Mouse (Mus musculus) ES-E14 (cell line): ENCODE data around the gene Nfkb1. TPM values are rescaled to one million over a fixed set of nuclear protein-coding genes. Genes with fewer than 3 reads are reported as not detected.

ENCODE experiments used
- DNase-seq: peaks from one replicate; pipeline ENCODE4 v3.0.0-alpha.2; 2013; ENCODE audit warnings: low read depth, low spot score
- H3K27ac ChIP-seq: 2 replicates; pipeline ENCODE4 v1.5.1; 2012; ENCODE audit warnings: low read depth, mild to moderate bottlenecking, low read length, moderate library complexity, mixed read lengths; ENCODE audit not compliant: poor library complexity, insufficient read depth, severe bottlenecking
- H3K36me3 ChIP-seq: 2 replicates; pipeline ENCODE4 v1.6.1; 2012; ENCODE audit warnings: mild to moderate bottlenecking, low read length, moderate library complexity, mixed read lengths; ENCODE audit not compliant: control insufficient read depth, poor library complexity, insufficient read depth, severe bottlenecking
- H3K4me1 ChIP-seq, 2 experiments: fragments of 150-350 bp in 1 of 2; sonication (generic) in 1 of 2; 2 replicates each; pipeline ENCODE4 v1.6.1; 2012; ENCODE audit warnings: low read length in 2 of 2, mild to moderate bottlenecking in 1 of 2, mixed read lengths in 1 of 2; ENCODE audit not compliant: control insufficient read depth in 2 of 2, insufficient read depth in 2 of 2, poor library complexity in 1 of 2
- H3K4me3 ChIP-seq, 2 experiments: fragments of 150-350 bp in 1 of 2; sonication (generic) in 1 of 2; 2 replicates each; pipeline ENCODE4 v1.5.1; 2012; ENCODE audit warnings: low read length in 2 of 2, low read depth in 1 of 2, mild to moderate bottlenecking in 1 of 2, mixed read lengths in 1 of 2; ENCODE audit not compliant: insufficient read depth in 1 of 2, poor library complexity in 1 of 2, severe bottlenecking in 1 of 2
- H3K9ac ChIP-seq: 2 replicates; pipeline ENCODE4 v1.6.1; 2012; ENCODE audit warnings: low read depth, mild to moderate bottlenecking, low read length, mixed read lengths; ENCODE audit not compliant: poor library complexity, insufficient read depth, severe bottlenecking
- H3K9me3 ChIP-seq: fragments of 150-350 bp; sonication (generic); 2 replicates; pipeline ENCODE4 v1.6.1; 2012; ENCODE audit warnings: low read depth, mild to moderate bottlenecking, low read length; ENCODE audit not compliant: control insufficient read depth, insufficient read depth
- CHD2 ChIP-seq: IDR thresholded peaks from 2 replicates; pipeline ENCODE4 v1.6.1; 2014; ENCODE audit warnings: mild to moderate bottlenecking, low read depth, low read length, inconsistent platforms
- HCFC1 ChIP-seq: IDR thresholded peaks from 2 replicates; pipeline ENCODE4 v1.6.1; 2012; ENCODE audit warnings: low read length, inconsistent platforms, borderline replicate concordance; ENCODE audit not compliant: insufficient read depth
- MAFK ChIP-seq: IDR thresholded peaks from 2 replicates; pipeline ENCODE4 v1.6.1; 2014; ENCODE audit warnings: mild to moderate bottlenecking, low read depth, low read length, inconsistent platforms; ENCODE audit not compliant: insufficient read depth
- ZC3H11A ChIP-seq: IDR thresholded peaks from 2 replicates; pipeline ENCODE4 v1.6.1; 2012; ENCODE audit warnings: low read depth, mild to moderate bottlenecking, inconsistent platforms, low read length, borderline replicate concordance
- ZNF384 ChIP-seq: IDR thresholded peaks from 2 replicates; pipeline ENCODE4 v1.6.1; 2012; ENCODE audit warnings: low read depth, low read length, inconsistent platforms
- in situ Hi-C, 2 experiments: fragments of 600-800 bp; cut with MboI; formaldehyde crosslinking; loops; one replicate each; pipeline ENCODE4 v1.15.1; 2025; ENCODE audit warnings: low sequenced_read_pairs in 2 of 2, inconsistent platforms in 1 of 2; ENCODE audit not compliant: unreplicated experiment in 2 of 2
- total RNA-seq: library from RNA; depleted of rRNA; stranded (reverse); fragments of 300-350 nt; gene quantifications from 2 replicates; pipeline ENCODE4 v1.2.3, GENCODE M21; 2012

The Nfkb1 gene
- total RNA-seq, 1 experiment, result 35.0 TPM

- Histone ChIP-seq H3K4me1 (peaks cover 1 to 8% of the 10 kb centered on the region in 2 experiments; a peak in 2 of 4 replicates), H3K9me3 (no peaks in the 10 kb centered on the region), H3K4me3 (no peak overlapping the region), H3K9ac (no peak overlapping the region), H3K27ac (no peak overlapping the region), H3K36me3 (no peaks in the 10 kb centered on the region)
- in situ Hi-C loops, result no loop called here
- no peak for DNase-seq
- TF ChIP-seq ZC3H11A (no peak), MAFK (no peak), CHD2 (no peak), HCFC1 (no peak), ZNF384 (no peak)
Observed at GRCm38 (mm10) chr3:135635030-135635429, 56.3 kb downstream of the Nfkb1 start.

- TF ChIP-seq ZC3H11A, result no peak
- TF ChIP-seq ZNF384, result no peak
- no peak for TF ChIP-seq HCFC1
- TF ChIP-seq MAFK, result no peak
- no peak for TF ChIP-seq CHD2
- in situ Hi-C loops, result no loop called here
- H3K27ac ChIP-seq, result no peak overlapping the region
- no peaks in the 10 kb centered on the region for H3K36me3 ChIP-seq
- no peak overlapping the region for H3K4me3 ChIP-seq
- DNase-seq, result no peak
- peaks cover 1 to 8% of the 10 kb centered on the region in 2 experiments; a peak in 2 of 4 replicates for H3K4me1 ChIP-seq
- no peaks in the 10 kb centered on the region for H3K9me3 ChIP-seq
- H3K9ac ChIP-seq, result no peak overlapping the region
Observed at GRCm38 (mm10) chr3:135634275-135634674, 57.1 kb downstream of the Nfkb1 start.

DNA sequence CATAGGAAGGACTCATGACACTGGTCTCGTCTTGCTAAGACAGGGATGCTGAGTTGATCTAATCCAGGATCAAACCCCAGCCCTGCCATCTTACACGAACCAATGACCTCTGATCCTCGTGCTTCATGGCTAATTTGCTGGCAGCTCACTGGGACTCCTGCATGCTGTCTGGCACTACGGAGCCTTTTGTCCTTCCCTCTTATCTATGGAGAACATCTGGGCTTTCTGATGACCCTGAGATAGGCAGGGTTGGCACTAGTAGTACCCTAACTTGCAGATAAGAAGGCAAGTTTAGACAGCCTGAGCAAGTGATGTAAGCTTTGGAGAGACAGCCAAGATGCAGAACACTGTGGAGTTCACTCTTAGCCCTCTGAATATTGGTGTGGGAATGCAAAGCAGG lies 59.5 kb downstream of the Nfkb1 start:
- Histone ChIP-seq H3K4me3 (no peak overlapping the region), H3K9ac (no peak overlapping the region), H3K27ac (no peak overlapping the region), H3K4me1 (peaks cover 1 to 5% of the 10 kb centered on the region in 2 experiments; a peak in 2 of 4 replicates), H3K36me3 (no peaks in the 10 kb centered on the region), H3K9me3 (no peaks in the 10 kb centered on the region)
- in situ Hi-C loops, result no loop called here
- DNase-seq, result no peak
- no peak for TF ChIP-seq MAFK
- TF ChIP-seq ZNF384, result no peak

DNA sequence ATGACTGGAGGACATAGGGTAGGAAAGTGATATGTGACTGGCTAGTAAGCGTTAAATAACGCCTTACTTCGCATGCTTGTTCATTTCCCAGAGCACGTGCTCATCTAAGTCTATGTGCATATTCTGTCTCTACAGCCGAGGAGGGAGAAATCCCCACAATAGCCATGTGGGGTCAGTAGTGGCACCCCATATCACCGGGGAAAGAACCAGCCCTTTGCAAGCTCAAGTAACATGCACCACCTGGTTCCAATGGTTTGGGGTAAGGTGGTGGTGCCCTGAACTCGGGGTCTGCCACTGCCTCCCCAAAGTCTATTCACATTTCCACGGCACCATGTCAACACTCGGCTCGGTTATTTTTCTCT lies 60.3 kb downstream of the Nfkb1 start:
- no peak overlapping the region for H3K4me3 ChIP-seq
- peak; percentile 33 for DNase-seq
- in situ Hi-C loops, result no loop called here

GRCm38 (mm10) chr3:135630430-135631095 lies 60.8 kb downstream of the Nfkb1 start:
- H3K9me3 ChIP-seq, result no peaks in the 10 kb centered on the region
- H3K4me1 ChIP-seq, result peaks cover 0 to 3% of the 10 kb centered on the region in 2 experiments; a peak in 1 of 4 replicates
- DNase-seq, result peak; percentile 26
- TF ChIP-seq ZNF384 (no peak), ZC3H11A (no peak), HCFC1 (no peak), CHD2 (no peak), MAFK (no peak)
- H3K27ac ChIP-seq, result no peak overlapping the region
- H3K4me3 ChIP-seq, result no peak overlapping the region
- no peak overlapping the region for H3K9ac ChIP-seq
- peaks cover 3% of the 10 kb centered on the region; the same call in 1 of the 2 replicates for H3K36me3 ChIP-seq
- in situ Hi-C loops, result no loop called here

More for the DNA sequence above, 60.3 kb downstream of the Nfkb1 start:
- TF ChIP-seq ZNF384 (no peak), MAFK (no peak), ZC3H11A (no peak), CHD2 (no peak), HCFC1 (no peak)
- Histone ChIP-seq H3K36me3 (peaks cover 3% of the 10 kb centered on the region; the same call in 1 of the 2 replicates), H3K9ac (no peak overlapping the region), H3K27ac (no peak overlapping the region), H3K9me3 (no peaks in the 10 kb centered on the region), H3K4me1 (peaks cover 0 to 3% of the 10 kb centered on the region in 2 experiments; a peak in 1 of 4 replicates)
